Mouse (Mus musculus) liver, postnatal 0 days (tissue): ENCODE data around the gene Cxcl1.

Experiments
- CTCF ChIP-seq: sonication (generic); IDR thresholded peaks from 2 replicates; pipeline ENCODE4 v1.5.1; 2016; ENCODE audit warnings: antibody characterized with exemption, low read depth
- EP300 ChIP-seq: IDR thresholded peaks from 2 replicates; pipeline ENCODE4 v1.6.1; 2016; ENCODE audit warnings: antibody characterized with exemption, low read depth, mild to moderate bottlenecking

DNA sequence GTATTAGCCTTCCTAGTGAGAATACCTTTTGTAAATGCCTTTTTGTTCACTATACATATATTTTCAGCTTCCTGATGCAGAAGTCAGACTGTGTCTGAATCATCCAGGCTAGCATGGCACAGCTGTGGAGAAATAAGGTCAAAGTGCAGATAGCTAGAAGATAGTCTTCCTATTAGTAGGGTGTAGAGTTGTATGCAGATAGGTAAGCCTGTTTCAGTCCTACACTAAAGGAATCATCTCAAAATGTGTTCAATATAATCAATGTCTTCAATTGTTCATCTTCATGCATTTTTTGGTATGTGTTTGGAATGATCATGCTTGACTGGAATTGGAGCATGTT, 13.9 kb upstream of the Cxcl1 start:
- no peak for TF ChIP-seq CTCF
- no peak for TF ChIP-seq EP300
